Mouse (Mus musculus): ENCODE results near the gene Ppp1r3g.

Gene Ppp1r3g

GRCm38 (mm10) chr13:35994067-35994466 lies 35.4 kb downstream of the Ppp1r3g start:
- DNase-seq (ENCODE audit: low read depth, low spot score) = no peak

- no peak for DNase-seq (ENCODE audit: low read depth, low spot score)
These were observed 36.6 kb downstream of the Ppp1r3g start for GRCm38 (mm10) chr13:35995231-35995630.

GRCm38 (mm10) chr13:35995696-35996426 lies 37.2 kb downstream of the Ppp1r3g start:
- DNase-seq (ENCODE audit: low read depth, low spot score) = no peak

- no peak for DNase-seq (ENCODE audit: low read depth, low spot score)
These were observed 39.0 kb downstream of the Ppp1r3g start for GRCm38 (mm10) chr13:35997606-35998005.

GRCm38 (mm10) chr13:36000798-36001197 lies 42.2 kb downstream of the Ppp1r3g start:
- DNase-seq (ENCODE audit: low read depth, low spot score) = no peak

GRCm38 (mm10) chr13:36009981-36010380 lies 51.3 kb downstream of the Ppp1r3g start:
- no peak for DNase-seq (ENCODE audit: low read depth, low spot score)

GRCm38 (mm10) chr13:36015636-36016035 lies 57.0 kb downstream of the Ppp1r3g start:
- DNase-seq (ENCODE audit: low read depth, low spot score) = no peak

- DNase-seq (ENCODE audit: low read depth, low spot score) = no peak
These were observed 59.4 kb downstream of the Ppp1r3g start for GRCm38 (mm10) chr13:36018017-36018416.

GRCm38 (mm10) chr13:36019309-36020274 lies 61.0 kb downstream of the Ppp1r3g start:
- DNase-seq (ENCODE audit: low read depth, low spot score) = peak; percentile 60
